In genomic region chr7:43443126-43443916, GRCm38 (mm10) we compare ENCODE assay signal across 8 mouse cellular contexts. TPM values are rescaled to one million over a fixed set of nuclear protein-coding genes. Genes with fewer than 3 reads are reported as not detected.
A peak's percentile ranks its signal among the peaks of the same experiment; 100 is the strongest.
DNase-seq lines count a peak whose midpoint lies in the region; ATAC-seq and TF ChIP-seq lines count a peak whose summit lies in the region.

No protein-coding gene starts in this region.

- TF ChIP-seq EP300 in ES-Bruce4 (IDR thresholded peaks at IDR 0.05; ENCODE audit: insufficient read depth, low read depth, low read length), result no peak
- no peak; the same call in 1 of the 2 replicates for TF ChIP-seq EP300 in heart, postnatal 0 days (IDR thresholded peaks at IDR 0.05; ENCODE audit: low read depth)

- 1% methylated on average over 36 of the region's 36 CpGs for WGBS in forebrain, embryonic 13.5 days
- under 1% methylated on average over 36 of the region's 36 CpGs for WGBS in heart, postnatal 0 days
- WGBS in liver, embryonic 16.5 days (ENCODE audit: insufficient replicate concordance), result under 1% methylated on average over 36 of the region's 36 CpGs
- WGBS in neural tube, embryonic 13.5 days, result 1% methylated on average over 36 of the region's 36 CpGs

- peak; percentile 86 for ATAC-seq in forebrain, embryonic 13.5 days
- ATAC-seq in heart, postnatal 0 days (ENCODE audit: insufficient read depth, low read depth), result peak; percentile 90
- peak; percentile 81 for ATAC-seq in liver, embryonic 16.5 days (ENCODE audit: low read depth)
- peak; percentile 90 for ATAC-seq in neural tube, embryonic 13.5 days (ENCODE audit: low read depth)

- H3K4me1 ChIP-seq in ES-Bruce4 (ENCODE audit: control insufficient read depth, insufficient read depth, low read length), result peaks cover 4% of the 10 kb centered on the region
- peaks cover 21% of the 10 kb centered on the region for H3K4me1 ChIP-seq in forebrain, embryonic 13.5 days
- peaks cover 42% of the 10 kb centered on the region for H3K4me1 ChIP-seq in heart, postnatal 0 days (ENCODE audit: control insufficient read depth, insufficient read depth)
- H3K4me1 ChIP-seq in liver, embryonic 16.5 days (ENCODE audit: control insufficient read depth, low read depth, low read length), result peaks cover 28% of the 10 kb centered on the region
- peaks cover 22% of the 10 kb centered on the region for H3K4me1 ChIP-seq in neural tube, embryonic 13.5 days (replicated peaks)

- no peaks in the 10 kb centered on the region for H3K27me3 ChIP-seq in ES-Bruce4 (ENCODE audit: control insufficient read depth, insufficient read depth, low read length, poor library complexity, severe bottlenecking)
- H3K27me3 ChIP-seq in forebrain, embryonic 13.5 days, result 0 out of 2 replicates have a peak, but pooled peaks cover 2% of the 10 kb centered on the region
- H3K27me3 ChIP-seq in heart, postnatal 0 days (ENCODE audit: control insufficient read depth, insufficient read depth, low read length), result no peaks in the 10 kb centered on the region
- no peaks in the 10 kb centered on the region for H3K27me3 ChIP-seq in liver, embryonic 16.5 days (ENCODE audit: control insufficient read depth, insufficient read depth, low read depth, low read length)
- peaks cover 10% of the 10 kb centered on the region for H3K27me3 ChIP-seq in neural tube, embryonic 13.5 days

- TF ChIP-seq CTCF in ES-Bruce4 (IDR thresholded peaks at IDR 0.05; ENCODE audit: low read depth, low read length), result no peak
- no peak for TF ChIP-seq CTCF in heart, postnatal 0 days (IDR thresholded peaks at IDR 0.05; ENCODE audit: low read depth)

- no peak for TF ChIP-seq POLR2A in ES-Bruce4 (IDR thresholded peaks at IDR 0.05; ENCODE audit: insufficient read depth, low read length)

- peak overlapping the region; percentile 84 for H3K4me2 ChIP-seq in forebrain, embryonic 13.5 days
- H3K4me2 ChIP-seq in heart, postnatal 0 days (ENCODE audit: low read depth, low read length), result peak overlapping the region; percentile 84
- H3K4me2 ChIP-seq in liver, embryonic 16.5 days (ENCODE audit: low read depth, low read length), result peak overlapping the region; percentile 98
- peak overlapping the region; percentile 70 for H3K4me2 ChIP-seq in neural tube, embryonic 13.5 days

- DNase-seq in cerebellum, adult 11 months, result peak; percentile 52
- DNase-seq in heart, postnatal 0 days (ENCODE audit: low spot score), result peak; percentile 86
- DNase-seq in kidney, postnatal 36 days, result peak; percentile 89 to 92
- DNase-seq in telencephalon, adult 2 months (ENCODE audit: low read depth, low spot score), result peak; percentile 71

- peak overlapping the region; percentile 24; the same call in 1 of the 2 replicates for H3K9ac ChIP-seq in ES-Bruce4 (ENCODE audit: low read depth, poor library complexity, severe bottlenecking)
- H3K9ac ChIP-seq in forebrain, embryonic 13.5 days, result peak overlapping the region; percentile 68
- peak overlapping the region; percentile 60 for H3K9ac ChIP-seq in heart, postnatal 0 days (replicated peaks; ENCODE audit: low read depth, low read length)
- peak overlapping the region; percentile 60 for H3K9ac ChIP-seq in liver, embryonic 16.5 days (ENCODE audit: low read depth, low read length)
- H3K9ac ChIP-seq in neural tube, embryonic 13.5 days, result peak overlapping the region; percentile 74

- H3K36me3 ChIP-seq in ES-Bruce4 (ENCODE audit: control insufficient read depth, insufficient read depth, low read length, poor library complexity, severe bottlenecking), result no peaks in the 10 kb centered on the region
- no peaks in the 10 kb centered on the region for H3K36me3 ChIP-seq in forebrain, embryonic 13.5 days (ENCODE audit: poor library complexity, severe bottlenecking)
- H3K36me3 ChIP-seq in heart, postnatal 0 days (replicated peaks; ENCODE audit: control insufficient read depth, insufficient read depth, low read length), result no peaks in the 10 kb centered on the region
- H3K36me3 ChIP-seq in liver, embryonic 16.5 days (ENCODE audit: control insufficient read depth, insufficient read depth), result no peaks in the 10 kb centered on the region
- H3K36me3 ChIP-seq in neural tube, embryonic 13.5 days, result no peaks in the 10 kb centered on the region

- peak overlapping the region; percentile 54 for H3K27ac ChIP-seq in ES-Bruce4 (ENCODE audit: insufficient read depth, low read length)
- H3K27ac ChIP-seq in forebrain, embryonic 13.5 days, result peak overlapping the region; percentile 75
- peak overlapping the region; percentile 99 for H3K27ac ChIP-seq in heart, postnatal 0 days (ENCODE audit: low read depth)
- H3K27ac ChIP-seq in liver, embryonic 16.5 days (ENCODE audit: low read length), result peak overlapping the region; percentile 93
- H3K27ac ChIP-seq in neural tube, embryonic 13.5 days (replicated peaks), result peak overlapping the region; percentile 94

- H3K4me3 ChIP-seq in ES-Bruce4 (ENCODE audit: low read depth, low read length), result peak overlapping the region; percentile 80
- peak overlapping the region; percentile 57 for H3K4me3 ChIP-seq in forebrain, embryonic 13.5 days
- H3K4me3 ChIP-seq in heart, postnatal 0 days (ENCODE audit: low read depth, low read length), result peak overlapping the region; percentile 50
- peak overlapping the region; percentile 75 for H3K4me3 ChIP-seq in liver, embryonic 16.5 days (ENCODE audit: low read depth, low read length)
- H3K4me3 ChIP-seq in neural tube, embryonic 13.5 days, result peak overlapping the region; percentile 55

- H3K9me3 ChIP-seq in ES-Bruce4 (replicated peaks; ENCODE audit: control insufficient read depth, insufficient read depth, low read length, poor library complexity, severe bottlenecking), result no peaks in the 10 kb centered on the region
- H3K9me3 ChIP-seq in forebrain, embryonic 13.5 days (replicated peaks), result no peaks in the 10 kb centered on the region
- no peaks in the 10 kb centered on the region for H3K9me3 ChIP-seq in heart, postnatal 0 days (replicated peaks; ENCODE audit: control insufficient read depth, low read length)
- H3K9me3 ChIP-seq in liver, embryonic 16.5 days (replicated peaks; ENCODE audit: control insufficient read depth, low read length), result no peaks in the 10 kb centered on the region
- H3K9me3 ChIP-seq in neural tube, embryonic 13.5 days, result no peaks in the 10 kb centered on the region

RNA-seq across cellular contexts. Expression of gene Etfb, which starts 0.6 kb away (rescaled TPM):
- 63.3 and 68.3 TPM in 2 replicates for polyA plus RNA-seq in ES-Bruce4 (2011; ENCODE audit: insufficient read depth, insufficient read length, low read depth, missing spikeins)
- 152 and 167 TPM in 2 replicates for polyA plus RNA-seq in forebrain, embryonic 13.5 days (2015; fragmentation: Nextera tagmentation; extraction: Ambion mirVana)
- total RNA-seq in heart, postnatal 0 days (2014; rRNA removed; ENCODE audit: low replicate concordance), result 396 and 434 TPM in 2 replicates
- polyA plus RNA-seq in heart, postnatal 0 days (2015; fragmentation: Nextera tagmentation; extraction: Ambion mirVana), result 1,315 and 1,437 TPM in 2 replicates
- polyA plus RNA-seq in liver, embryonic 16.5 days (2015; fragmentation: Nextera tagmentation; extraction: Ambion mirVana), result 314 and 319 TPM in 2 replicates
- 148 and 170 TPM in 2 replicates for polyA plus RNA-seq in neural tube, embryonic 13.5 days (2015; fragmentation: Nextera tagmentation; extraction: Ambion mirVana)

RNA-seq across cellular contexts. Expression of gene Gm45233, which starts 0.6 kb away (rescaled TPM):
- not detected in 2 replicates for polyA plus RNA-seq in ES-Bruce4 (2011; ENCODE audit: insufficient read depth, insufficient read length, low read depth, missing spikeins)
- polyA plus RNA-seq in forebrain, embryonic 13.5 days (2015; fragmentation: Nextera tagmentation; extraction: Ambion mirVana), result 0.26 and 0.47 TPM in 2 replicates
- total RNA-seq in heart, postnatal 0 days (2014; rRNA removed; ENCODE audit: low replicate concordance), result not detected in 2 replicates
- 0.52 and 0.60 TPM in 2 replicates for polyA plus RNA-seq in heart, postnatal 0 days (2015; fragmentation: Nextera tagmentation; extraction: Ambion mirVana)
- 0.17 and 0.22 TPM in 2 replicates for polyA plus RNA-seq in liver, embryonic 16.5 days (2015; fragmentation: Nextera tagmentation; extraction: Ambion mirVana)
- 0.40 TPM in 1 of 2 replicates, not detected in the other for polyA plus RNA-seq in neural tube, embryonic 13.5 days (2015; fragmentation: Nextera tagmentation; extraction: Ambion mirVana)

RNA-seq across cellular contexts. Expression of gene Cldnd2, which starts 2.7 kb away (rescaled TPM):
- not detected in 2 replicates for polyA plus RNA-seq in ES-Bruce4 (2011; ENCODE audit: insufficient read depth, insufficient read length, low read depth, missing spikeins)
- not detected in 2 replicates for polyA plus RNA-seq in forebrain, embryonic 13.5 days (2015; fragmentation: Nextera tagmentation; extraction: Ambion mirVana)
- not detected in 2 replicates for total RNA-seq in heart, postnatal 0 days (2014; rRNA removed; ENCODE audit: low replicate concordance)
- polyA plus RNA-seq in heart, postnatal 0 days (2015; fragmentation: Nextera tagmentation; extraction: Ambion mirVana), result not detected in 2 replicates
- not detected in 2 replicates for polyA plus RNA-seq in liver, embryonic 16.5 days (2015; fragmentation: Nextera tagmentation; extraction: Ambion mirVana)
- polyA plus RNA-seq in neural tube, embryonic 13.5 days (2015; fragmentation: Nextera tagmentation; extraction: Ambion mirVana), result not detected in 2 replicates

RNA-seq across cellular contexts. Expression of gene Nkg7, which starts 6.4 kb away (rescaled TPM):
- polyA plus RNA-seq in ES-Bruce4 (2011; ENCODE audit: insufficient read depth, insufficient read length, low read depth, missing spikeins), result not detected in 2 replicates
- polyA plus RNA-seq in forebrain, embryonic 13.5 days (2015; fragmentation: Nextera tagmentation; extraction: Ambion mirVana), result not detected in 2 replicates
- not detected in 2 replicates for total RNA-seq in heart, postnatal 0 days (2014; rRNA removed; ENCODE audit: low replicate concordance)
- polyA plus RNA-seq in heart, postnatal 0 days (2015; fragmentation: Nextera tagmentation; extraction: Ambion mirVana), result 0.18 and 0.33 TPM in 2 replicates
- 16.3 and 17.8 TPM in 2 replicates for polyA plus RNA-seq in liver, embryonic 16.5 days (2015; fragmentation: Nextera tagmentation; extraction: Ambion mirVana)
- polyA plus RNA-seq in neural tube, embryonic 13.5 days (2015; fragmentation: Nextera tagmentation; extraction: Ambion mirVana), result not detected in 2 replicates

RNA-seq across cellular contexts. Expression of gene Lim2, which starts 15.9 kb away (rescaled TPM):
- 0.27 and 0.41 TPM in 2 replicates for polyA plus RNA-seq in ES-Bruce4 (2011; ENCODE audit: insufficient read depth, insufficient read length, low read depth, missing spikeins)
- polyA plus RNA-seq in forebrain, embryonic 13.5 days (2015; fragmentation: Nextera tagmentation; extraction: Ambion mirVana), result not detected in 2 replicates
- total RNA-seq in heart, postnatal 0 days (2014; rRNA removed; ENCODE audit: low replicate concordance), result not detected in 2 replicates
- polyA plus RNA-seq in heart, postnatal 0 days (2015; fragmentation: Nextera tagmentation; extraction: Ambion mirVana), result not detected in 2 replicates
- not detected in 2 replicates for polyA plus RNA-seq in liver, embryonic 16.5 days (2015; fragmentation: Nextera tagmentation; extraction: Ambion mirVana)
- not detected in 2 replicates for polyA plus RNA-seq in neural tube, embryonic 13.5 days (2015; fragmentation: Nextera tagmentation; extraction: Ambion mirVana)

Comparison
In these comparisons a context has a peak if more than half of its experiments do, and no peak if none do; other contexts are left out.
1. Peak in every context shown above with its lines: DNase-seq, ATAC-seq, H3K4me3 ChIP-seq and H3K27ac ChIP-seq.
2. H3K9ac ChIP-seq: peak in every context shown above with its lines; median percentile 74 in neural tube, embryonic 13.5 days; 68 in forebrain, embryonic 13.5 days; 60 in heart, postnatal 0 days; 60 in liver, embryonic 16.5 days; 24 in ES-Bruce4.